Mouse (Mus musculus): ENCODE data around the gene Mrpl14. TPM values are rescaled to one million over a fixed set of nuclear protein-coding genes. Genes with fewer than 3 reads are reported as not detected.

Gene Mrpl14
- 29.6 TPM for total RNA-seq (2023)

DNA sequence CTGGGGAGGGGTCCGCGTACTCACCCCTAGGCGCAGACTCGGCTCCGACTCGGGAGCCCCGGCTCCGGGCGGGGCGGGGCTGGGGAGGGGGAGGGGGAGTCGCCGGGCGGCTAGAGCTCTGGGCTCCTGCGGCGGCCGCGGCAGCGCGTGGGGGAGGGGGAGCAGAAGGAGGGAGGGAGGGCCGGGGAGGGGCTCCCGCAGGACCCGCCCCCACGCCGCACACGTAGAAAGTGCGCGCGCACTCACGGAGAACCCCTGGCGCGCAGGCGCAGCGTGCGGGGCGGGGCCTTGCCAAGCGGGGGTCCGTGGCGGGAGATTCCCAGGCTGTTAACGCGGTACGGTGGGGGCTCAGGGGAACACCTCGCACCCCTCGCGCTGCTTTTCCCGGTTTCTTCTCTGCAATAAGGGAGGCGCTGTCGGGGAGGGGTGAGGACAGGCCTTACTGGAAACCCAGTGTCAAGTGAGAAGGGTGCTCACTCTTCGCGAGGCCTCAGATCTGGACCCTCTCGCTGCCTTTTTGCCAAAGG lies at the start of gene Mrpl14:
Gene Mrpl14, plus strand, starts transcription at position 230 of the 527 bp plus-strand sequence.

DNA sequence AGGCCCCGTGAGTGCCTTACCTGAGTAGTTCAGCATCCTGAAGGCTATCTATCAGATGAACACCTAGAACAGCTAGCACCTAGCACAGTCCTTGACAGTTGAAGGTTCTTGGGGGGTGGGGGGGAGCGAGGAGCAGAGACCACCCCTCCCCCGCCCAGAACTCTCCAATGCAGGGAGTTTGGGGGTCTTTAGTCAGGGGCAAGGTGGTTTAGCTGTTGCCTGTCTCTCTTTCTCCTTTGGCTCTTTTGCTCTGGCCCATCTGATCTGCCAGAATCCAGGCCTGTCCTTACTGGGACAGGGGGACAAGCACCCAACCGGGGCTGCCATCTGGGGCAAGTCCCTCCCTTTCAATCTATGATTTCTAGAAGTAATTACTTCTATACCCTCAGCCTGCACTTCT lies 26.9 kb upstream of the Mrpl14 start, which contains the start of gene Capn11:
Gene Capn11, minus strand, starts transcription at position 101 of the 400 bp plus-strand sequence.

DNA sequence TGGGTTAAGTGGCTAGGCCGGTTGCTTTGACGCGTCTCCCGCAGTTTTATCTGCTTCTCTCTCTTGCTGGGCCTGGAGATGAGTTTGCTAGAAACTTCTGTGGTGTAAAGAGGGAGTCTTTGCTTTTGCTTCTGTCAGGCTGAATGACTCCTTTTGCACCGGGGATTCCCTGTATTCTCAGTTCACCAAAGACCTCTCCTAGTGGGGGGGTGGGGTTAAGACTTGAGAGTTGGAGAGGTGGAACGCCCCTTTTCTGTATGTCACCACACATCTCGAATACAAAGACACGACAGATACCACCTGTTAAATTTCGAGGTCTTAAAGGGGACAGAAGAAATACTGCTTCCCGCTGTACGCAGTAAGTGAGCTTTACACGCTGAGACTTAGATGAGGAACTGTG lies 594 bp downstream of the Mrpl14 start, which contains the start of gene Tmem63b:
Gene Tmem63b, minus strand, starts transcription at position 190 of the 400 bp plus-strand sequence.

DNA sequence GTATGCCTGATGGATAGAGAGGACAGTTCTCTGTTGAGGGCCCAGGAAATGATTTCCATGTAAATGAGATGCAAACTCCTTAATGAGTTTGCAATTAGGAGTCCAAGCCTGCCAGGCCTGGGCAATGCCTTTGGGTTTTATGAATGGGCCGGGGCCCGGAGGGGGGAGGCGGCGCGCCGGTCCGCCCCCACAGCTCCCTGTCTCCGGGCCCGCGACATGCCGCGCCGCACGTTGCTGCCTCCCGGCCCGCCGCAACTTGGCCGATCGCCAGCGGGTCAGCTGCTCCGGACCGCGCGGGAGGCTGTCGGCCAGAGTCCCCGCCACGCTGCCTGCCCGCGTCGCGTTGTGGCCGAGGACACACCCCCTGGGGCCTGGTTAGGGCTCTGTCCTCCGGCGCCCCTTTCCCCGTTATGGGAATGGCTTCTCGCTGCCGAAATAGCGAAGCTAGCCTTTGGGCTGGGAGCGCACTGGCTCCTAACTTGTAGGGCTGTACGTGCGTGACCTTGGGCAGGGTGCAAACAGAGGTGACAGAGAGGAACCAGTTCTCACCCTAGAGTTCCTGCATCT lies 47.7 kb downstream of the Mrpl14 start, which contains the start of gene 1600014C23Rik:
Gene 1600014C23Rik, minus strand, starts transcription at position 110 of the 567 bp plus-strand sequence.

Other genes with a start within 250 kb of the Mrpl14 start
- gene Spats1, start 210.9 kb upstream of the Mrpl14 start, total RNA-seq (2023): not detected
- gene Aars2, start 179.5 kb upstream of the Mrpl14 start, total RNA-seq (2023): 18.4 TPM
- gene Tcte1, start 162.9 kb upstream of the Mrpl14 start, total RNA-seq (2023): not detected
- 0.12 TPM for gene Tmem151b, start 136.6 kb upstream of the Mrpl14 start, total RNA-seq (2023)
- gene Nfkbie, start 130.6 kb upstream of the Mrpl14 start, total RNA-seq (2023): 30.1 TPM
- 20.1 TPM for gene Slc35b2, start 122.4 kb upstream of the Mrpl14 start, total RNA-seq (2023)
- 1,065 TPM for gene Hsp90ab1, start 113.1 kb upstream of the Mrpl14 start, total RNA-seq (2023)
- 33.8 TPM for gene Slc29a1, start 86.7 kb upstream of the Mrpl14 start, total RNA-seq (2023)
- not detected for gene Mymx, start 84.2 kb upstream of the Mrpl14 start, total RNA-seq (2023)
- not detected for gene Capn11, start 27.0 kb upstream of the Mrpl14 start, total RNA-seq (2023)
- 28.9 TPM for gene Tmem63b, start 583 bp downstream of the Mrpl14 start, total RNA-seq (2023)
- not detected for gene 1600014C23Rik, start 47.5 kb downstream of the Mrpl14 start, total RNA-seq (2023)

Data from CD8-positive naive resting alpha-beta T cell, adult 57 days (primary cell).